Mouse (Mus musculus): Measurements from ENCODE around the gene Slit3. TPM values are rescaled to one million over a fixed set of nuclear protein-coding genes. Genes with fewer than 3 reads are reported as not detected.
A peak's percentile ranks its signal among the peaks of the same experiment; 100 is the strongest.

The Slit3 gene
- total RNA-seq, 4 experiments from 2014 or later = 12.6 to 18.4 (median 15.0) TPM

DNA sequence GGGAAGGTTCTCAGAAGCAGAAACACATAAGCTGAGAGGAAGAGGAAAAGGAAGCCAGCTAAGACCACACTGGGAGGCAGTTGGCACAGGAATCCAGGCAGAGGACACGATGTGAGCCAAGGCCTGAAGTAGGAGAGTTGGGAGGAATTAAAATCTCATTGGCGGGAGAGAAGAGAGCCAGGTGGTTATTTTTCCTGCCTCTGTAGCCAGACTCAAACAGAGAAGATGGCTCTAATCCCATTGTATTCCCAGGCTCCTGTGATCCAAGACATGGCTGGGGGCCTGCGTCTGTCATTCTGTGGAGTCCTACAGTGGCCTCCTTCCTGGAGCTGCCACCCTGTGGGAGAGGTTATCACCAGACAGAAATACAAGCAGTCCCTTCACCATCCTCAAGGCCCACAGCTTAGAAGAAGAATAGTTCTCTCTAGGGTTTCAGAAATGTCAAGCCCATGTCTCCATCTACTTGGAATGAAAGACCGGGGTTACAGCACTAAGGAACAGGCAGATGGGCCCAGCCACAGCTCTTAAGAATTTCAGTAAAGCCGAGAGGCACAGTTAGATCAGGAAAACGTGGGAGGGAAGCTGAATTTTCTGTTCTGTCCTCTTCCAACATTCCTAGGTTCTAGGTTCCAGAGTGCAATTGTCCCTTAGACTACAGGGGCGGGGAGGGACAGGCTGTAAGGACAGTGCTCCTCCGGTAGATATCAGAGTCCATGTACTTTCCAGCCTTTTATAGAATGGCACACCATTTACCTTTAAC lies 183.4 kb downstream of the Slit3 start:
- no peak for DNase-seq (ENCODE audit: low spot score)

DNA sequence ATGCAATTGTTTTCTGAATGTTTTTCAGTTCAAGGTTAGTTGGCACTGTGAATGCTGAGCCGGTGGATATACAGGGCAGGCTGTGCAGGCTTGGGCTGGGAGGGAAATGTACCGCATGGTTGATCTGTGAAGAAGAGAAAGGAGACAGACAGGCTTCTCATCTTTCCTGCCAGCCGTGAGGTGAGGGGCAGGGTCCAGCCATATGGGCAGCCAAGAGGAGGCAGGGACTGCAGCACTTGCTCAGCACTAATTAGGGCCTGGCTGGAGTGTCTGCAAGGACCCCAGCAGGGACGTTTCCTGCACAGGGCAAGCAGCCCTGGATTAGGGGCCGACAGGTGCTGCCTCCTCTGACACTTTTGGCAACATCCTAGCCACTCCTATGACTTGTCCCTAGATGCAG lies 184.1 kb downstream of the Slit3 start:
- DNase-seq (ENCODE audit: low spot score) = no peak

DNA sequence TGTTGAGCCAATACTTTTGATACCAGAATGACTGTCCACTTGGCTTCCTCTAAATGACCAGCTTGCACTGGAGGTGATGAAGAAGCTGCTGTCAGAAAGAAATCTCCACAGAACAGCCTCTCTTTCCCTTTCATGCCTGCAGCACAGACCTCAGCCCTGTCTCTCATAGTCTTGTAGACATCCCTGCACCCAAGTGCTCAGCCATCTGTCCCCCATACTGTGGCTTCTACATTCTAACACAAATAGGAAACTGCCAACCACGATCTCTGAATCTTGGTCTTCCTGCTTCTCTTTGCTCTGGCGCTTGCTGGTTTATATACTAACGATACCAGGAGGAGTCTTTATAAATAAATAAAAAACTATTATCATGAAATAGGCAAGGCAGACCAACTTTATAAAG lies 184.9 kb downstream of the Slit3 start:
- DNase-seq (ENCODE audit: low spot score) = no peak

DNA sequence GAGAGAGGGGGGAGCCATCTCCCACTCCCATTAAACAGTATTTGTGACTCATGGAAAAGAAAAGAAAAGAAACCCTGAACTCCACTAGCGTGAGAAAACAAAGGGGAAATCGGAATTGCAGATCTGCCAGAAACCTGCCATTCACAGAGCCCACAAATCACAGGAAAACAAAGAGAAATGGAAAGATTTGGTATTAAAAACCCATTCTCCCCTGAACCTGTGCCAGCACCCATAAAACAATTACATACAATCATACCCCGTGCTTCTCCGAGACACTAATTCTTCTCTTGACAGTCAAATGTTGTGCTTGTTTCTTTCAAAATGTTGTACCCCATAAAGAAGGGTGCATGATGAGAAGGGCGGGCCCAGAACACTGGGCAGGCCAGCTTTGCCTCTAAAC lies 185.9 kb downstream of the Slit3 start:
- no peak for DNase-seq (ENCODE audit: low spot score)

DNA sequence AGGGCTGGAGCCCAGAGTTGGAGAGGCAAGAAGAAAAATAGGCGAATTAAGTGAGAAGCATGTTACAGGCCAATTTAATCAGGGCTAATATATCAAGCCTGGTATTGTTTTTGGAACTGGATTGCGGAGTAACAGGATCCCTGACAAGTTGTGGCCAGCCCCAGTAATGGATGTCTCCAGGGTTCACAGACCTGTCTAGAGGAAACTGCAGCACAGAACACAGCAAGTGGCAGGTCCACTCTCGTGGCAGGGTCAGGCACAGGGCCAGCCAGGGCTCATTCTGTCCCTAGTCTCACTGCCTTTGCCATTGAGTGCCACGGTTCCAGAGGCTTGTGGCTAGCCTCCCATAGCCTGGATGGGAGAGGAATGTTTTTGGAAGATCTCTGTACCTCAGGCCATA lies 187.0 kb downstream of the Slit3 start:
- DNase-seq (ENCODE audit: low spot score) = no peak

DNA sequence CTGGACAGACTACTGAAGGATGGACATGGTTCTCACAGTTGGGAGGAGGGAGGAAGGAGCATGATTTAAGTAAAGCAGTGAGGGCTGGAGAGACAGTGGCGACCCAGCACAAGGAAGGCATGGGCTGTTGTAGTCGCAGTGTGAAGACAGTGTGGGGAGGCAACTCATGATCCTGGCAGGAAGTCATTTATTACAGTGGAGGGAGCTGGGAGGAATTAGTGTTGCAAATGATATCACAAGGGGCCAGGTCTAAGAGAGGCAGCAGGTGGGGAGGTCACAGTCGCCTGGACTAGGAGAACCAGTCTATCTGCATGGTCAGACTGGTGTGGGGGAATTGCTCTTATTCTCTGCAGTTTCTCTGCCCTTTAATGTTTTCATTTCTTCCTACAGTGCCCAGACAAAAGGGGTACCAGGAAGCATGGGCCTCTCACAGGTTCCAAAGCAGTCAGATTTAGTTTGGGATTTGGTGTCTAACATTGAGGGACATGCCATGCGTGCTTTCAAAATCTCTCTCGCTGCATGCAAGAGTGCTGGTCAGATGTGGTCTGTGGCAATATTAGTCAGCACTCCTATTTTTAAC lies 194.5 kb downstream of the Slit3 start:
- DNase-seq (ENCODE audit: low spot score) = no peak

DNA sequence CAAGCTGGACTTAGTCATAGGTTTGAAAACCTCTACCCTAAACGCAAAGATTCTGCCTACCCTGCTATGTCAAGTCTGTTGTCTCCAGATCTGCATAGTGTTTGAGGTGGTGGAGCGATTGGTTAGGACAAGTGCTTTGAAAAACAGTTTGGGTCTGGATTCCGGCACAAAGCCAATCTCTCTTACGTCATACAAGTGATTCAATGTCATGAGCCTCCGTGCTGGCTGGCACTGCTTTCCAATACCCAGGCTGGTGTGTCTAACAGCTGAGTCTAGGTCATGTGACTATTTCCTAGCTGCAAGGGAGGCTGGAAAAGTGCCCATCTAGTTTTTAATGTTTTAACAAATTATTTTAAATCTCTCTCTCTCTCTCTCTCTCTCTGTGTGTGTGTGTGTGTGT lies 196.2 kb downstream of the Slit3 start:
- no peak for DNase-seq (ENCODE audit: low spot score)

DNA sequence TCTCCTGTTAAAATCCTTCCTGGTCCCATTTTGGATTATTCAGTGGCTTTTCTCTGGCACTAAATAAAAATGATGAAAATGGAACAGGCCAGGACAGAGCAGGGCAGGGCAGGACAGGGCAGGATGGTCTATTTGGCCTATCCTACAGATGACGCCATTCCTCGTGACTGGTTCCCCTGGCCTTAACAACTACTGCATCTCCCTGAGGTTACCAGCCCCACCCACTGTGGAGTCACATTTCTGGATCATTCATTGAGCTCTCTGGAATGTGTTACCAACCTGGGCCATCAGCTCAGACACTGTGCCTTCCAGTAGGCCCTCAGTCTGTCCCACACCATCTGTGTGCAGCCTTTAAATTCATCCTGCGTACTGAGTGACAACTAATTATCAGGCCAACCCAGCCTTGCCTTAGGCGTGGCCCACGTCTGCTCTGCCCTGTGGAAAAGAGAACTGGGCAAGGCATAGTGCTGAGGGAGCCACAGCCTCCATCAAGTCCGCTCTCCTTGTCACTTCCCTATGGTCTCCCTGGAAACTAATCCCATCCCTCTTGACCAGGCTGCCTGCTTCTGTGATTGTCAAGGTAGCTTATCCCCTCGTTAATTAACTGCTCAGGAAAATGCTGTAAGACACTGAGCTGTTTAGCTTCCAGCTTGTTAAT lies 196.9 kb downstream of the Slit3 start:
- no peak for DNase-seq (ENCODE audit: low spot score)

DNA sequence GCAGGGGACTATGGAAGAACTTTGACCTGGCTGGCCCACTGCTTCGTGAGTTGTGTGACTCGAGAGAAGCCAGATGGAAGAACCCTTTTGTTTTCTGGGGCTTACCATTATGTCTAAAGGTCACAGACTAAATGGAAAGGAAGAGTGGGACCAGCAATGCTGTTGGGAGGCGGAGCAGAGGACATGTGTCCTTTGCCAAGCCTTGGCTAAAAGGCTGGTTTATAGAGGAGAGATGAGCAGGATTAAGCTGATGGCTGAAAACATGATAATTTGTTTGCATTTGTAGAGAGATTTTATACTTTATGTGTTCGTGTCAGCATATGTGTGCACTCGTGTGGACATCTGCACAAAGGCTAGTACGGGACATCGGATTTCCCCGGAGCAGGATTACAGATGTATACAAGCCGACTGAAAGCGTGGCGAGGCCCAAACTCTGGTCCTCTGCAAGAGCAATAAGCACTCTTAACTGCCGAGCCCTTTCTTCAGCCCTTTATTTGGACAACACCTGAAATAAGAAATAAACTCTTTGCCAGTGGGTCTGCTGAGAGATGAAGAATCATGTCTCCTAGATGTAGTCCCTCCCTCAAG lies 197.5 kb downstream of the Slit3 start:
- no peak for DNase-seq (ENCODE audit: low spot score)

DNA sequence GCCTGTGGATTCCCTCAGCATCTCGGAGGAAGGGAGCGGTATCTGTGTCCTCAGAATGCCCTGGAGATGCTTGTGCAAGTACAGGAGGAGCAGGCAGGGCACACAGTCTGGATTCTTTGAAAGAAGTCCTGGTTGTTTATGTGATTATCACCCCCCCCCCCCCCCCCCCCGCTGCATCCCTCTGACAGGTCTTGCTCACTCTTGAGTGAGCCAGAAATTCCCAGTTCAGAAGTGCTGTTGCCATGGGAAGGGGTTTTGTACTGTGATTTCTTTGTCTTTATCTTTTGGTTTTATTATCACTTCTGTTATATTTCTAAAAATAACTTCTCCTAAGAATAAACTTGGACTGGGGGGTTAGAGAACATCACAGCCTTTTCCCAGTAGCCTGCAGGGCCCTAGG lies 199.5 kb downstream of the Slit3 start:
- DNase-seq (ENCODE audit: low spot score) = no peak

DNA sequence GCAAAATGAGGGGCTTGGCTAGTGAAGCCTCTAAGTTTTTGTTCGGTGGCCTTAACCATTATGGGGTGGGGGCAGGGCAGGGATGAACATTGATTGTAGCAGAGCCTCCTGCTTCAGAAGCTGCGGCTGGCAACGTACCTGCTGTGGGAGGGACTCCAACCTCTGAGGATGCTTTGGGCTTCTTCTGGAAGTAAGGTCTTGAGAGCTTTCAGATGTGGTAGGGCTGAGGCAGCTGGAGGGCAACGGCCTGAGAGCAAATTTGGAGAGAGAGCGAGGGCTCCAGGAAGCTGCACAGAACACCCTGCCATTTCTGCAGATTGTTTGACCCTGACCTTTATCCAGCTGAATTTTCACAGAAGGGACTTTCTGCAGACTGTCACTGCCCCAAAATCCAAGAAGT lies 203.4 kb downstream of the Slit3 start:
- no peak for DNase-seq (ENCODE audit: low spot score)

DNA sequence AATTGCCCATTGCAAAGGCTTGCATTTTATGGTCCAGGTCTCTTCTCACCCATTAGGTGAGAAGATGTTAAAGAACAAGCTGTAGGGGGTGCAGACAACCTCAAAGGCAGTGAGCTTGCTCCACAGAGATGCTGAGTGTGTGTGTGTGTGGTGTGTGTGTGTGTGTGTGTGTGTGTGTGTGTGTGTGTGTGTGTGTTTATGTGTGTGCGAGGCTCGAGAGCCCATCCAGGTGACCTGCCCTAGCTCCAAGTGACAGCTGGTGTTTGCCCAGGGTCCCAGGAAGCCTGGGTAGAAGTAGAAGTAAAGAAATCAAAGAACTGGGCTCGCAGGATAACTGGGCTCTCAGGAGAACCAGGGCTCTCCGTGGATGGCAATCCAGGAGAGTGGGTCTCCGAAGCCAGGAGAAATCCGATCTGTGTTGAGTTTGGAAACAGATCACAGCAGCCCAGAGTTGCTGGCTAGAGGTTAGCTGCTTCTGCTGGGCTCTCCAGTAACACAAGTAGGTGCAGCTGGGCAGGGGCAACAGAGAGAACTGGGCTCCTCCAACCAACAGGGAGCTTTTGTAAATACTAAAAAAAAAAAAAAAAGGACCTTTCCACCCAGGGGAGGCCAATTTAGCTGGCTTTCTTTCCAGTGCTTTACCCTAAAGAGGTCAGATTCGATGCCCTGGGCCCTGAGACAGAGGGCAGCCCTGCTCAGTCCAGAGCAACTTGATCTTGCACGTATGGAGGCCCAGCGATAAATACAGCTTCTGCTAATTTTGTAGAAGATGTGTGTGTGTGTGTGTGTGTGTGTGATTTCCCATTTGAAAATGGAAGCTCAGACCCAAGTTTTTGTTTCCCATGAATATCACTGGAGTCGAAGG lies 204.3 kb downstream of the Slit3 start:
- DNase-seq (ENCODE audit: low spot score) = no peak

DNA sequence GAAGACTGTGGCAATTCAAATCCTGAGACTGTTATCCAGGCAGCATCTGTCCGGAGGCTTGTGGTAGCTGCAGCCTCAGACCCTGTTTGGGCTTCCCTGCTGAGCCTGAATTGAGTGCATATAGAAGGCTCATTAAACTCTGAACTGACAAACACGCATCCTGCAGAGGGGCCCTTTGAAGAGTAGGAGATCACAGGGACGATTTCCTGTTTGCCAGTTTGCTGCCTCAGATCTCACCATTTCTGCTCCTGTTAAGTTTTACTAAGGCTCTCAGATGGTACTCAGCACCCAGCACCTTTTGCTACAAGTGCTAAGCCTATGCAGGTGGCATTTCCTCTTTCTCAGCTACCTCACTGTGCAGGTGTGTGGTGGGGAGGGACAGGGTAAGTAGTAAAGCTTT lies 205.3 kb downstream of the Slit3 start:
- no peak for DNase-seq (ENCODE audit: low spot score)

DNA sequence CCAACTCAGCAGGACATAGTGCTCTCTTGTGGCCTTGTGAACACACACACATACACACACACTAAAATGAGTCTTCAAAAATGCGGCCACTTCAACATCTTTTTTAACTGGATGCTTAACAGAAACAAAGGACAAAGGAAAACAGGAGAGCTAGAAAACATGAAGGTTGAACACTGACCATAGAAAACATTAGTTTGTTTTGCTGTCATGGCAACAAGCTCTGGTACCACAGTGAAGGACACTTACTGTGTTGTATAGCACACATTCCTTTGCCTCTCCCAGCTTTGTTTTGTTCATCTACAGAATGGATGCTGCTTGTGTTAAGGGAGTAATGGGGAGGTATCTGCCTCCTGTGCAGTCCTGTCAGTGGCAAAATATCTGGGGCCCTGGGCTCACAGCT lies 206.9 kb downstream of the Slit3 start:
- DNase-seq (ENCODE audit: low spot score) = no peak

DNA sequence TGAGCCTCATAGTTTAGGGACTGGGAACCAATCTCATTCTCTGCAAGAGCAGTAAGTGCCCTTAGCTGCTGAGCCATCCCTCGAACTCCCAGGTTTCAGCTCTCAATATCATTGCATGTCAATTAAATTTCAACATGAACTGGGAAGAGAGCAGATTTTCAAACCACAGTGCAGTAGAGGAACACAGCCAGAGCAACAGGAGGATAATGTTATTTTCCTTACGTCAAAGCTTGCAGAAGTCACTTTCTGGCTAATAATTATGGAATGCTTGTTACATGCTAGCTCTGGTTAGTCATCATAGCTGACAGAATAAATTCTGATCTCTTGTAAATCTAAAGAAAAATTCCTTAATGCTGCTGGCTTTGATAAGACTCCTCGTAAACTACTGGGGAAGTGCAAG lies 210.5 kb downstream of the Slit3 start:
- DNase-seq (ENCODE audit: low spot score) = no peak

DNA sequence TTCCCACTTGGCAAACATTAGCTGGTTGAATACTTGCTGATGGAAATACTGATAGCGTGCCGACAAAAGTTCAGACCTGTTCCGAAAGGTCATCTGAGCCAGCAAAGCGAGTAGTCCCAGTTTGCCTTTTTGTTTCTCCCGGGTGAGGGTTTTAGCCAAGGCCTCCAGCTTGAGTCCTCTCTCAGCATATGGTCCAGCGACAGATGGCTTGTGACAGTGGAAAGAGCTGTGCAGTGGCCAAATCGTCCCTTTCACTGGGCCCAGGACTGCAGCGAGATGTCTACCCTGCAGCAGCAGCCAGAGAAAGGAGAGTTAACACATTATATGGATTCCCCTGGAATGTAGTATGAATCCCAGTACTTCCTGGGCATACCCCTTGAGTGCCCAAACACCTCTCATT lies 215.5 kb downstream of the Slit3 start:
- DNase-seq (ENCODE audit: low spot score) = no peak

DNA sequence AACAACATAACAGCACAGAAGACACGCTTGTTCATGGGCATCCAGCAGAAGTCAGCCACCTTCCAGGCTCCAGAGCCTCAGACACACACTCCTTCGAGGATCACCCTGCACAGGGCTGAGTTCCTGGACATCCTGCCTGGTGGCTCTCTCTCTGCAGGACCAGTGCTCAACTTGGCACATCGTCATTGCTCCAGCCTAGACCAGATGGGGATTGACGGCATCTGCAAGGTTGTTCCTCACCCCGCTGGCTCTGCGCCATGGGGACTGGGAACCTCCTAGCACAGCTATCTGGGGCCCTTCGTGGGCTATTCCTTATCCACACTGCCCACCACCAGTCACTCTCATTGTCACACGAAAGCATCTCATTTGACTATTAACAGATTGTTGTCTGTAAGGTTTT lies 216.5 kb downstream of the Slit3 start:
- no peak for DNase-seq (ENCODE audit: low spot score)

DNA sequence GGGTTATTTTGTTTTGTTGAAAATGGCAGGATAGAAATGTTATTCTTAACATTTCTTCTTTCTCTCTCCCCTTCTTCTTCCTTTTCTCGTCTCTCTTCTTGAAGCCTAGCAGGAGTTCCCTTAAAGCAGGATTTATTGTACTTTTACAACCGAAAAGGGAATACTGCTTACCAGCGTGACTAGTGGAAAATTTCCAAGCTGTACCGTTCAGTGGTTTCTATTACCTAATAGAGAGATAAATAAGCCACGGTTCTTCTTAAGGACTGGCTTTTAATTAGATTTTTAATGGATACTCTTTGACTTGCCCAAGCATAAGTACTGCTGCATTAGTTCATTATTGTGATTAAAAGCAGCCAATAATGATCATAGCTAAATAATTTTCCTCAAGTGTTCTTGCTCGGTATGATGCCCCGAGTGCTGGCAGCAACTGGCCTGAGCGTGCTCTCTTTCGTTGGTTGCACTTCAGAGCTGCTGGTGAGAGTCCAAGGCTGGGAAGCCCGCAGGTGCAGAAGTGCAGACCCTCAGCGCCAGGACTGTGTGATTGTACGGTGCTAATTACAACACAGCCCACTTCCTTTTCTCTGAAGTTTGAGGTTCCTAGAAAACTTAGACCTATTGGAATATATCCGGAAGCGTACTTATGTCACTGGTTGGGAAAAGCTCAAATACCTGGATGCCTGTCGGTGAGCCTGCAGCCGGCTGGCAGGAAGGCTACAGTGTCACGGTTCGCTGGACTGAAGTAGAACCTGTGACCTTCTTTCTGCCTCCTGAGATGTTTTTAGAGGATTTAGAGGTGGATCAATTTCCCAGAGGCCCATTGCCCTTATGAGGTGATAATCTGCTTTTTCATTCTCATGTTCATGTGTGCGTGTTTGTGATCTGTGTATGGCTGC lies 217.1 kb downstream of the Slit3 start:
- DNase-seq (ENCODE audit: low spot score) = no peak

DNA sequence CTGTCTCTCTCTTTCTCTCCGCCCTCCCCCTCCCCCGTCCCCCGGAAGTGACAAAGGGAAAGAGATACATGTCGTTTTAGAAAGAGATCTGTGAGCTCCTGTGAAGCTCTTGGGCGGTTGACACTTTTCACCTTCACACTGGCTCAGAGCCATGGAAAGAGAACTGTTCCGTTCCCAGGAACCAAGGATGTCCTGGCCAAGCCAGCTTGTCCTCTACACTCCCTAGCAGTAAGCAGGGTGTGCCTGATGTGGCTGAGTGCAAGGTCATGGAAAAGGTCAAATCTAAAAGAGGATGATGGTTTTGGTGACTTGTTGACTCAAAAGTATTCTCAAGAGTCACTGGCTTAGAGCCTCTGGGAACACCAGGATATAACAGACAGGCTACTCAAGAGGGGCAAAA lies 219.7 kb downstream of the Slit3 start:
- DNase-seq (ENCODE audit: low spot score) = peak; percentile 47

DNA sequence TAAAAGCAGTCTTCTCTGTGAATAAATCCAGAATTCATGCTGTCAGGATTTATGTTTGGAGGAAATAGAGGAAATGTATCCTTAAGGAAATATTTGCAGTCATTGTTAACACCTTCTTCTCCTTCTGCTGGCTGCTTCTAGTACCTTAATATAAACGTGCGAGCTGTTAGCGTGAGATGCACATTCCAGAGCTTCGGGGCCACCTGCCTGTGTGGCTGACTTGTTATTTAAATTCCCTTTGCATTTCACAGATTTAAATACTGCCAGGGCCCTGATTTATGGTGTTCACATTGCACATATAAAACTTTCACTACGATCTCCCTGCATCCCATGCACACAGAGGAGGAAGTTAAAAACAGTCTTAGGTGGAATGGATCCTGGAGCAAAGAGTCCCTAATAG lies 221.5 kb downstream of the Slit3 start:
- DNase-seq (ENCODE audit: low spot score) = no peak

All from heart, adult 8-10 months (tissue).